Mouse (Mus musculus): ENCODE measurements around the gene Trappc2l. TPM values are rescaled to one million over a fixed set of nuclear protein-coding genes. Genes with fewer than 3 reads are reported as not detected.

The Trappc2l gene
- total and polyA plus RNA-seq, 3 experiments: 0.75 to 32.2 (median 31.8) TPM

DNA sequence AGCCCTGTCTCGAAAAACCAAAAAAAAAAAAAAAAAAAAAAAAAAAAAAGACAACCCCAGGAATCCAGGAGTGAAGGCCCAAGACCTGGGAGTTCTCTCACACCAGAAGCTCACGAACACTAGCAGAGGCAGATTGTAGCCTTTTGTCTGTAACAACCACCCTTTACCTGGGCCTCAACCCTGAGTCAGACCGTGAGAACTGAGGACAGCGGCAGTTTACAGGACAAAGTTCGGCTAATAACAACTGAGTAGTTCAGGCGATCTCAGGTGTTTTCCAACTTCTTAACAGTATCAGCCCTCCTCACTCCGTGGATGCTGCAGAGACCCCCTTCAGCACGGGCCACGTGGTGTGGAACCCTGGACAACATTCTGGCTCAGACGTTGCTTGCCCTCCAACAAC is 24.7 kb upstream of the Trappc2l start:
- H3K4me1 ChIP-seq (ENCODE audit: insufficient read depth, low read depth, low read length): no peaks in the 10 kb centered on the region
- no peaks in the 10 kb centered on the region for H3K36me3 ChIP-seq (replicated peaks)
- H3K27me3 ChIP-seq (ENCODE audit: insufficient read depth, low read length): peaks cover 75% of the 10 kb centered on the region
- H3K4me3 ChIP-seq (ENCODE audit: low read depth, low read length): no peak overlapping the region
- DNase-seq (ENCODE audit: low spot score) (no peak), ATAC-seq (ENCODE audit: extremely low read depth, insufficient number of reproducible peaks, low FRiP score, poor library complexity, severe bottlenecking) (no peak)
- TF ChIP-seq GATA2 (IDR thresholded peaks at IDR 0.05; ENCODE audit: borderline replicate concordance, low read depth, low read length) (no peak), GATA1 (IDR thresholded peaks at IDR 0.05; ENCODE audit: borderline replicate concordance, low read length) (no peak), CTCF (IDR thresholded peaks at IDR 0.05; ENCODE audit: low read depth, low read length) (no peak)
- H3K9me3 ChIP-seq (replicated peaks): no peaks in the 10 kb centered on the region

DNA sequence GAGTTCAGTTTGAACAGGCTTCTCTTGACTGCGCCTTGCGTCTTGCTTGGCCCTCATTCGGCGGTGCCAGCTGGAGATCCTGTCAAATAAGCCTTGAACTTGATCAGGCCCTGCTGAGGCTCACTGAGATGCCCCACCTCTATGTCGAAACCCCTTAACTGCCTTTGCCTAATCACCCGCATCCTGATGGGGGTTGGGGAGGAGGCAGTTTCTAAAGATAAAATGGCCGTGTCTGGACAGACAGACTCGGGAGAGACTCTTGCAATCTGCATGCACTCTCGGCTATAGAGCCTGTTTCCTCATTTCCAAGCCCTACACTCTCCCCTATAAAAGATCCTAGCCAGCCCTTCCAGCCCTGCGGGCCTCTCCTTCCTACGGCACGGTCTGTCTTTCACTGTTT is 18.2 kb upstream of the Trappc2l start:
- ATAC-seq (ENCODE audit: extremely low read depth, insufficient number of reproducible peaks, low FRiP score, poor library complexity, severe bottlenecking): no peak
- TF ChIP-seq GATA2 (IDR thresholded peaks at IDR 0.05; ENCODE audit: borderline replicate concordance, low read depth, low read length): no peak
- peaks cover 2% of the 10 kb centered on the region; the same call in 1 of the 2 replicates for H3K4me1 ChIP-seq (ENCODE audit: insufficient read depth, low read depth, low read length)
- no peak for DNase-seq (ENCODE audit: low spot score)
- H3K9me3 ChIP-seq (replicated peaks): no peaks in the 10 kb centered on the region
- H3K36me3 ChIP-seq (replicated peaks): peaks cover 18% of the 10 kb centered on the region
- H3K27me3 ChIP-seq (ENCODE audit: insufficient read depth, low read length): peaks cover 63% of the 10 kb centered on the region
- H3K4me3 ChIP-seq (ENCODE audit: low read depth, low read length): no peak overlapping the region

DNA sequence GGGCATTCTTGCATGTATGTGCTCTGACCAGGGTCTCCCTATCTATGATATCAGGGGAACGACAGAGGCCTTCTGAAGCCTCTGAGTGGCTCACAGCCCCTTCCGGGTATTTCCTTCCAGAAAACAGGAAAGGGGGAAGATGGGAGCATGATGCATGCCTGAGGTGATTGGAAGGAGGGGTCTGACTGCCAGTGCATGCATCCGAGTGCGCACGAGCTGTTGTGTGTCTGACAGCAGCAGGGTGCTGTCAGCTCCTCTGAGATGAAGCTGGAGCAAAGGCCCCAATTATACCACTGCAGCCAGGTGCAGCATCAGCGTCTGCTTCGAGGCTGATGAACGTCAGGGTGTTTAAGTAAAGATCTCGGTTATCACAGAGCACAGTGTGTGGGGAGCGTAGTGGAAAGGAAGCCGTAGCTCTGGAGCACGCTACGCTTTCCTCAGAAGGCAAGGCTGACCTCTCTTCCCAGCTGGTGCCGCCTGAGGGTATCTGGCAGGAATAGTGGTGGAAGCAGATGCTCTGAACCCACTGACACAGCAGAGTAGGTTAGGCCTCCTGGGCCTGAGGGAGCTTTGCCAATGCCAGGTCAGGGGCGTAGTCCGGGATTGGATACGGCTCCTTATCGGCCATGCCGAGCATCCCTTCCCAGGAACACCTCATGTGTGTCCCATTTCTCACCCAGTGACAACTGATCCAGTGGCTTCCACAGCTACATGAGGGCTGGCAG is 17.5 kb upstream of the Trappc2l start:
- ATAC-seq (ENCODE audit: extremely low read depth, insufficient number of reproducible peaks, low FRiP score, poor library complexity, severe bottlenecking): no peak
- Histone ChIP-seq H3K9me3 (replicated peaks) (no peaks in the 10 kb centered on the region), H3K27me3 (ENCODE audit: insufficient read depth, low read length) (peaks cover 66% of the 10 kb centered on the region), H3K4me1 (ENCODE audit: insufficient read depth, low read depth, low read length) (peaks cover 2% of the 10 kb centered on the region; the same call in 1 of the 2 replicates), H3K4me3 (ENCODE audit: low read depth, low read length) (no peak overlapping the region), H3K36me3 (replicated peaks) (peaks cover 23% of the 10 kb centered on the region)
- no peak for DNase-seq (ENCODE audit: low spot score)
- no peak for TF ChIP-seq TAL1 (conservative IDR thresholded peaks at IDR 0.05; ENCODE audit: low read depth, low read length)

DNA sequence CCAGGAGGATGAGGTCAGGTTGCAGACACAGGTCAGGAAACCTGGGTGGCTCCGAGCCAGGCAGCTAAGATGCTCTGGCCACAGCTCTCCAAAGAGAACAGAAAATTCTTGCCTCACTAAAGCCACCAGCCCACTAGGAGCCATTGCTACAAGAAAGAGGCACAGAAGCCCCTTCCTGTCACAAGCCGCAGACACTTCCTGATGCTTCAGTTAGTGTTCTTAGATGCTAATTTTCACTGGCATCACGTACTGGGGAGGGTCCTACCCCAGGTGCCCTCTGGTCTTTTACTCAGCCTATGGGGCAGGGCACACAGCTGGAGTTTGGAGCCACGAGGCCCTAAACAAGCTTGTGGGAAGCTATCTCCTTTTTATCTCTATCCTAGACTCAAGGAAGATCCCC is 15.4 kb upstream of the Trappc2l start:
- Histone ChIP-seq H3K4me1 (ENCODE audit: insufficient read depth, low read depth, low read length) (peaks cover 2% of the 10 kb centered on the region; the same call in 1 of the 2 replicates), H3K4me3 (ENCODE audit: low read depth, low read length) (no peak overlapping the region), H3K27me3 (ENCODE audit: insufficient read depth, low read length) (peaks cover 63% of the 10 kb centered on the region), H3K36me3 (replicated peaks) (peaks cover 30% of the 10 kb centered on the region), H3K9me3 (replicated peaks) (no peaks in the 10 kb centered on the region)
- ATAC-seq (ENCODE audit: extremely low read depth, insufficient number of reproducible peaks, low FRiP score, poor library complexity, severe bottlenecking) (no peak), DNase-seq (ENCODE audit: low spot score) (no peak)
- TF ChIP-seq TAL1 (conservative IDR thresholded peaks at IDR 0.05; ENCODE audit: low read depth, low read length) (no peak), GATA2 (IDR thresholded peaks at IDR 0.05; ENCODE audit: borderline replicate concordance, low read depth, low read length) (no peak), GATA1 (IDR thresholded peaks at IDR 0.05; ENCODE audit: borderline replicate concordance, low read length) (no peak)

DNA sequence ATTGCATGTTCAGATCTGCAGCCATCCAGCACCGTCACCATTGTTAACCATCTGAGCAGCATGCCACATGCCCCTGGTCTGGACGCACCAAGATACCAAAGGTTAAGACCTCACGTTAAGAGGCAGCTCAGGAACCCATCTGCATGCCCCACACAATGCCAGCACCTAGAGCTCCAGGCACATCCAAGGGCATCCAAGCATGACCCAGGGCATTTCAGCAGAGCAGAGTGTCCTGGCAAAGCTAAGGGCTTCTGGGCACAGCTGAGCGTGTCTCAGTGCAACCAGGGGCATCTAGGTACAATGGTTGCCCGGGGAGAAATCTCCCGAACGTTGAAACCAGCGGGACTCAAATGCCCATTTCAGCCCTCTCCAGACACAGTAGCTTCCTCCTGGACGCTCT is 10.8 kb upstream of the Trappc2l start:
- no peak for DNase-seq (ENCODE audit: low spot score)
- Histone ChIP-seq H3K4me3 (ENCODE audit: low read depth, low read length) (no peak overlapping the region), H3K9me3 (replicated peaks) (no peaks in the 10 kb centered on the region), H3K4me1 (ENCODE audit: insufficient read depth, low read depth, low read length) (peaks cover 6% of the 10 kb centered on the region), H3K36me3 (replicated peaks) (peaks cover 24% of the 10 kb centered on the region), H3K27me3 (ENCODE audit: insufficient read depth, low read length) (peaks cover 53% of the 10 kb centered on the region)
- ATAC-seq (ENCODE audit: extremely low read depth, insufficient number of reproducible peaks, low FRiP score, poor library complexity, severe bottlenecking): no peak
- TF ChIP-seq POLR2AphosphoS5 (IDR thresholded peaks at IDR 0.05; ENCODE audit: insufficient replicate concordance, low read depth, low read length) (no peak), GATA1 (IDR thresholded peaks at IDR 0.05; ENCODE audit: borderline replicate concordance, low read length) (no peak), GATA2 (IDR thresholded peaks at IDR 0.05; ENCODE audit: borderline replicate concordance, low read depth, low read length) (no peak), TAL1 (conservative IDR thresholded peaks at IDR 0.05; ENCODE audit: low read depth, low read length) (no peak), CTCF (IDR thresholded peaks at IDR 0.05; ENCODE audit: low read depth, low read length) (no peak)

DNA sequence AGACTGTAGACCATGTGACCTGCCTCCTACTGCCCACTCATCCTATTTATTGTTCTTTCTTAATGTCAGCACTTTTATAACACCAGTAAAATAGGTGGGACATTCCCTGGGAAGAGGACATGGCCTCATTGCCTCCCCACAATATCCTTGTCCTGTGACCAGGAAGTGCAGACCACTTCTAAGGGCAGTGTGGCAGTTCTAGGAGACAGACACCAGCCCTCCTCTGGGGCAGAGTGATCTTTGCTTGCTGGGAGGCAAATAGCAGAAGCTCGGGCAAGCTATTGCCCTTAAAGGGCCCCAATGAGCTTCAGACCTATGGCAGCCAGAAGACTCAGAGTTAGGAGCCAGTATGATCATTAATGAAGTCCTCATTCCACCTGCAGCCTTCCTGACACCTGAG is 6.8 kb upstream of the Trappc2l start:
- H3K4me3 ChIP-seq (ENCODE audit: low read depth, low read length): no peak overlapping the region
- no peaks in the 10 kb centered on the region for H3K9me3 ChIP-seq (replicated peaks)
- peaks cover 6% of the 10 kb centered on the region for H3K4me1 ChIP-seq (ENCODE audit: insufficient read depth, low read depth, low read length)
- peaks cover 14% of the 10 kb centered on the region for H3K36me3 ChIP-seq (replicated peaks)
- DNase-seq (ENCODE audit: low spot score): no peak
- H3K27me3 ChIP-seq (ENCODE audit: insufficient read depth, low read length): peaks cover 48% of the 10 kb centered on the region
- TF ChIP-seq POLR2AphosphoS5 (IDR thresholded peaks at IDR 0.05; ENCODE audit: insufficient replicate concordance, low read depth, low read length): no peak
- TF ChIP-seq GATA1 (IDR thresholded peaks at IDR 0.05; ENCODE audit: borderline replicate concordance, low read length): no peak
- no peak for TF ChIP-seq GATA2 (IDR thresholded peaks at IDR 0.05; ENCODE audit: borderline replicate concordance, low read depth, low read length)
- TF ChIP-seq TAL1 (conservative IDR thresholded peaks at IDR 0.05; ENCODE audit: low read depth, low read length): no peak
- TF ChIP-seq CTCF (IDR thresholded peaks at IDR 0.05; ENCODE audit: low read depth, low read length): no peak
- ATAC-seq (ENCODE audit: extremely low read depth, insufficient number of reproducible peaks, low FRiP score, poor library complexity, severe bottlenecking): no peak

DNA sequence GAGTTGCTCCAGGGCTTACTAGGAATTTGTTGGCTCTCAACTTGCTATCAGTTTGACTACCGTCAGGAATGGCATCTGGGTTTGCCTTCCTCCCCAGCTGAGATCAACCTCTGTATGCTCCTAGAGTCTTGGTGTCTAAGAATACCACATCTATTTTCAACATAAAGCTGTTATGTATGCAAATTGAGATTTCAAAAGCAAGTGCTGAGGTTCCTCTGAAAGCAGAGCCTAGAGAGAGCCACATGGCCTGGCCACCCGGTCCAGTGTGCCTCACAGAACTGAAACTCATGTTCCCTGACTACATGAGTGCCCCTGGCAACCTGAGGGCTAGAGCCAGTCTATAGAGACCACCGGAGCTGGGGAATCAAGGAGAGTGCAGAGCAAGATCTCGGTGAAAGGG is 6.1 kb upstream of the Trappc2l start:
- DNase-seq (ENCODE audit: low spot score) (no peak), ATAC-seq (ENCODE audit: extremely low read depth, insufficient number of reproducible peaks, low FRiP score, poor library complexity, severe bottlenecking) (no peak)
- peaks cover 7% of the 10 kb centered on the region for H3K4me1 ChIP-seq (ENCODE audit: insufficient read depth, low read depth, low read length)
- H3K4me3 ChIP-seq (ENCODE audit: low read depth, low read length): no peak overlapping the region
- no peaks in the 10 kb centered on the region for H3K9me3 ChIP-seq (replicated peaks)
- TF ChIP-seq POLR2AphosphoS5 (IDR thresholded peaks at IDR 0.05; ENCODE audit: insufficient replicate concordance, low read depth, low read length) (no peak), GATA1 (IDR thresholded peaks at IDR 0.05; ENCODE audit: borderline replicate concordance, low read length) (no peak), TAL1 (conservative IDR thresholded peaks at IDR 0.05; ENCODE audit: low read depth, low read length) (no peak), CTCF (IDR thresholded peaks at IDR 0.05; ENCODE audit: low read depth, low read length) (no peak), GATA2 (IDR thresholded peaks at IDR 0.05; ENCODE audit: borderline replicate concordance, low read depth, low read length) (no peak)
- peaks cover 11% of the 10 kb centered on the region for H3K36me3 ChIP-seq (replicated peaks)
- H3K27me3 ChIP-seq (ENCODE audit: insufficient read depth, low read length): peaks cover 44% of the 10 kb centered on the region

Data from G1E (cell line).